Mouse (Mus musculus) lung, adult 2 months (tissue): Measurements from ENCODE around the gene Cyp27a1.

Experiments
- CTCF ChIP-seq: fragments of 200-500 bp; IDR thresholded peaks from 2 replicates; pipeline ENCODE4 v1.5.1; 2011; ENCODE audit warnings: mild to moderate bottlenecking, low read length, control low read depth; ENCODE audit not compliant: insufficient read depth
- POLR2A ChIP-seq: fragments of 200-500 bp; IDR thresholded peaks from 2 replicates; pipeline ENCODE4 v1.6.1; 2011; ENCODE audit warnings: low read depth, mild to moderate bottlenecking, control low read depth, low read length, borderline replicate concordance; ENCODE audit errors: extremely low read depth

- TF ChIP-seq POLR2A (no peak), CTCF (no peak)
Measured at GRCm38 (mm10) chr1:74698353-74698752, 15.0 kb upstream of the Cyp27a1 start.
